Mouse (Mus musculus): ENCODE data around the gene Ift27. TPM values are rescaled to one million over a fixed set of nuclear protein-coding genes. Genes with fewer than 3 reads are reported as not detected.

The Ift27 gene
- total RNA-seq, 2 experiments from 2014 or later: 39.3 to 39.9 TPM

GRCm38 (mm10) chr15:78119704-78120103 lies 54.2 kb downstream of the Ift27 start, which contains the start of gene Cacng2:
Gene Cacng2 (minus strand): TSS chr15:78120028.
- intact Hi-C loops (cut with DNase I): loop anchor here (5.0 kb wide), 2 partner anchors 53 to 137 kb away; partner anchors contain the start of gene Ift27
- peak; percentile 86 to 97 for DNase-seq (ENCODE audit: extremely low spot score in 1 of 2, low spot score in 2 of 2)

GRCm38 (mm10) chr15:78119248-78119647 lies 54.7 kb downstream of the Ift27 start:
- DNase-seq (ENCODE audit: extremely low spot score in 1 of 2, low spot score in 2 of 2): no peak
- intact Hi-C loops (cut with DNase I): loop anchor here (5.0 kb wide), 2 partner anchors 53 to 137 kb away; partner anchors contain the start of gene Ift27

GRCm38 (mm10) chr15:78118275-78118995 lies 55.5 kb downstream of the Ift27 start:
- intact Hi-C loops (cut with DNase I): loop anchor here (5.0 kb wide), 2 partner anchors 54 to 136 kb away; partner anchors contain the start of gene Ift27

DNA sequence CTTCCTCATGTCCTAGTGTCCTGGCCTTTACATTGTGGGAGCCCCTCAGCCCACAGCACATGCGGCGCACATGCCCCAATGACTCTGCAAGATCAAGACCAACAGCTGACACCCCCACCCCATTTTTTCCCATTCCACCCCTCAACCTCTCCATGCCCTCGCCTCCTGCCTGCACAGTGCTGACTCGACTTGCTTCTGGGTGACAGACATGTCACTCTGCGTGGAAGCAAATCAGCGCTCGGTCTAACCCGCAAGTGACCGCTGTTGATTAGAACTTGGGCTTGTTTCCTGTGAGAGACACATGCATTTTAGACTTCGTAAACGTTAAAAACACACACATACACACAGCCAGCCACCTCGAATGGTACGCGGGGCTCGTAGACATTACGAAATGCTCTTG lies 56.2 kb downstream of the Ift27 start:
- no peak for DNase-seq (ENCODE audit: extremely low spot score in 1 of 2, low spot score in 2 of 2)
- intact Hi-C loops (cut with DNase I): loop anchor here (5.0 kb wide), 2 partner anchors 55 to 135 kb away; partner anchors contain the start of gene Ift27

More at GRCm38 (mm10) chr15:78118275-78118995, 55.5 kb downstream of the Ift27 start:
- no peak for DNase-seq (ENCODE audit: extremely low spot score in 1 of 2, low spot score in 2 of 2)

GRCm38 (mm10) chr15:78116936-78117335 lies 57.0 kb downstream of the Ift27 start:
- intact Hi-C loops (cut with DNase I): loop anchor here (5.0 kb wide), 2 partner anchors 55 to 135 kb away; partner anchors contain the start of gene Ift27
- no peak for DNase-seq (ENCODE audit: extremely low spot score in 1 of 2, low spot score in 2 of 2)

DNA sequence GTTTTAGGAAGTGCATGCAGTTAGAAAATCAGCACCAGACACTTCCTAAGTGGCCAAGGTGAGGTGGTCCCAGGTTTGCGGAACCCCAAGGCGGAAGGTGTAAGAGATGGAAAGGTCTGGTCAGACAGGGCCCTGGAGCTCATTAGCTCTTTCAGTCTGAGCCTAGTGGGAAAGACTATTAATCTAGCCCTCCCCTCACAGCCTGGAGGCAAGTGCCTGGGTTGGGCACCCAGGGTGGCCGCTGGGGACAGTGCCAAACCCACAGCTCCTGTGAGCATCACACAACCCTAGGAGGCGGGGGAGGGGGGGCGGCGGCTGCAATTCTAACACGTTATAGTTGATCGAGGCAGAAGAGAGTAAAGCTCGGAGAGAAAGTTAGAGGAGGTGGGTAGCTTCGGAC lies 57.7 kb downstream of the Ift27 start:
- DNase-seq (ENCODE audit: extremely low spot score in 1 of 2, low spot score in 2 of 2): no peak
- intact Hi-C loops (cut with DNase I): loop anchor here (5.0 kb wide), 2 partner anchors 56 to 134 kb away; partner anchors contain the start of gene Ift27

Other genes with a start within 250 kb of the Ift27 start
- gene Txn2, start 245.1 kb downstream of the Ift27 start, total RNA-seq (2021): 100 to 1,000 TPM; 108 to 115 TPM
- 10 to 100 TPM; 13.8 to 14.8 TPM for gene Foxred2, start 217.4 kb downstream of the Ift27 start, total RNA-seq (2021)
- gene Eif3d, start 203.3 kb downstream of the Ift27 start, total RNA-seq (2021): 100 to 1,000 TPM; 115 to 116 TPM
- 10 to 100 TPM; 53.3 to 55.1 TPM for gene Cacng2, start 54.1 kb downstream of the Ift27 start, total RNA-seq (2021)
- gene Pvalb, start 32.3 kb upstream of the Ift27 start, total RNA-seq (2021): 1 to 10 TPM; 4.4 to 5.0 TPM
- gene Ncf4, start 70.7 kb upstream of the Ift27 start, total RNA-seq (2021): 1 to 10 TPM in 1 of 2 experiments, under 1 TPM in 1; 0.89 to 1.0 TPM
- gene Csf2rb2, start 131.6 kb upstream of the Ift27 start, total RNA-seq (2021): under 1 TPM; 0.69 to 0.77 TPM
- 1 to 10 TPM; 2.3 TPM for gene Csf2rb, start 151.6 kb upstream of the Ift27 start, total RNA-seq (2021)
- under 1 TPM; 0.39 to 0.51 TPM for gene Tex33, start 221.8 kb upstream of the Ift27 start, total RNA-seq (2021)
- 10 to 100 TPM; 33.8 to 42.9 TPM for gene Tst, start 231.8 kb upstream of the Ift27 start, total RNA-seq (2021)
- 10 to 100 TPM; 56.3 to 56.5 TPM for gene Mpst, start 232.3 kb upstream of the Ift27 start, total RNA-seq (2021)